Mouse (Mus musculus): ENCODE measurements around the gene Gnpat.

Gene Gnpat

DNA sequence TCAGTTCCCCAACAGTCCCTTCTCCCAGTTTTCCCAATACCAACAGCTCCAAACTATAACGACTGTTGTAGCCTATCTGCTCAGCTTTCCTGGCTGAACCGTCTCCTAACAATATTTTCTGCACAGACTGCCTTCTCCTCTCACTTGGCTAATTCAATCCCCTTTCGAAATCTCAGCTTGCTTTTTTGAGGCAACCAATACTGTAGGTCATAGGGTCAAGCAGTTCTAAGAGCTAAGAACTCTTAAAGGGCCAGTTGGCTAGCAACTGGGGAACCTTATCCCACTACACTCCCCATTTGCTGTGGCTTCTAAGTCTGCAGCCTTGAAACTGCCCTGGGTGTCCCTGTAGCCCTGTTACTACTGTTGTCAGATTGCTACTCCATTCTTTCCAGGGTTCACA is 17.7 kb upstream of the Gnpat start:
- no peak for DNase-seq

- no peak for DNase-seq
These were observed 17.3 kb upstream of the Gnpat start for GRCm38 (mm10) chr8:124845573-124845972.

- DNase-seq, result no peak
These were observed 9.3 kb upstream of the Gnpat start for GRCm38 (mm10) chr8:124853511-124853910.

GRCm38 (mm10) chr8:124859466-124859865 is 3.4 kb upstream of the Gnpat start:
- peak; percentile 29 to 54 for DNase-seq

- DNase-seq, result peak in 1 of 2 experiments; percentile 38
These were observed 2.6 kb upstream of the Gnpat start for GRCm38 (mm10) chr8:124860188-124860587.

- DNase-seq, result no peak
These were observed 387 bp downstream of the Gnpat start for GRCm38 (mm10) chr8:124863163-124863677.

DNA sequence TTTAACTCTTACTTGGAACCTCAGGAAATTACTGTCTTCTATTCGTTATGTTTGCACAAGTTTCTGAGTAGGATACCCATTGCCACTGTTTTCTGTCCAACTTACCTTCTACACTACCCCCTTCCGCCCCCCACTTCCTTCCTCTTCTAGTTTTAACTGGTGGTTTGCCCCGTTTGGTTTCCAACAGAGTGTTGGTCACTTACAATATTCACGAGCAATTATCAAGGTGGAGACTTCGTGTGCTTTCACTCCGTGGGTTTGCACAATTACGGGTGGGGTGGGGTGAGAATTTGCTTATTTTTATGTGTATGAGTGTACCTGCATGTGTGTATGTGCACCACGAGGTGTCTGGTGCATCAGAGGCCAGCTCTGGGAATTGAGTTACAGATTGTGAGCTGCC is 896 bp downstream of the Gnpat start:
- DNase-seq, result no peak

GRCm38 (mm10) chr8:124866669-124867068 is 3.8 kb downstream of the Gnpat start:
- DNase-seq, result no peak

- DNase-seq, result no peak
These were observed 4.3 kb downstream of the Gnpat start for GRCm38 (mm10) chr8:124867126-124867525.

DNA sequence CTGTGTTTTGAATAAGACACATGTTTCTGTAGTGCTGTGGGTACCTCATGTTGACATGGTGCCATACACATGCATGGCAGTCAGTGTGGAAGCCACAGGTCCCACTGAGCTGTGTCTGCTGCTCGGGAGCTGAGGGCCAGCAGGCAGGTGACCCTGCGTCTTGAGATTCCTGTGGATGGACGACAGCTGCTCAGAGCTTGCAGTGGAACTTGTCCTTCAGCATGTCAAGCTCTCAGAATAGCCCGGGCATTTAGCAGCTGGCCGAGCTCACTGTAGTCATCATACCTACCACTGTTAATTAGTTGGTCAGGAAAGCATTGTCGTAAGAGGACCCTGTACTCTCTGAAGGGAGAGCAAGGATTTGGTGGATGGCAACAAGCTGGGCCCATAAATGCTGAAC is 6.9 kb downstream of the Gnpat start:
- DNase-seq, result no peak

GRCm38 (mm10) chr8:124871474-124871873 is 8.6 kb downstream of the Gnpat start:
- DNase-seq, result no peak

GRCm38 (mm10) chr8:124872081-124872480 is 9.2 kb downstream of the Gnpat start:
- no peak for DNase-seq

- no peak for DNase-seq
These were observed 9.9 kb downstream of the Gnpat start for GRCm38 (mm10) chr8:124872690-124873089.

- no peak for DNase-seq
These were observed 15.3 kb downstream of the Gnpat start for GRCm38 (mm10) chr8:124878141-124878540.

- DNase-seq, result no peak
These were observed 16.2 kb downstream of the Gnpat start for GRCm38 (mm10) chr8:124878946-124879526.

- peak in 1 of 2 experiments; percentile 43 for DNase-seq
These were observed 25.6 kb downstream of the Gnpat start for GRCm38 (mm10) chr8:124888385-124888784.

- no peak for DNase-seq
These were observed 29.8 kb downstream of the Gnpat start for GRCm38 (mm10) chr8:124892596-124892995.

DNA sequence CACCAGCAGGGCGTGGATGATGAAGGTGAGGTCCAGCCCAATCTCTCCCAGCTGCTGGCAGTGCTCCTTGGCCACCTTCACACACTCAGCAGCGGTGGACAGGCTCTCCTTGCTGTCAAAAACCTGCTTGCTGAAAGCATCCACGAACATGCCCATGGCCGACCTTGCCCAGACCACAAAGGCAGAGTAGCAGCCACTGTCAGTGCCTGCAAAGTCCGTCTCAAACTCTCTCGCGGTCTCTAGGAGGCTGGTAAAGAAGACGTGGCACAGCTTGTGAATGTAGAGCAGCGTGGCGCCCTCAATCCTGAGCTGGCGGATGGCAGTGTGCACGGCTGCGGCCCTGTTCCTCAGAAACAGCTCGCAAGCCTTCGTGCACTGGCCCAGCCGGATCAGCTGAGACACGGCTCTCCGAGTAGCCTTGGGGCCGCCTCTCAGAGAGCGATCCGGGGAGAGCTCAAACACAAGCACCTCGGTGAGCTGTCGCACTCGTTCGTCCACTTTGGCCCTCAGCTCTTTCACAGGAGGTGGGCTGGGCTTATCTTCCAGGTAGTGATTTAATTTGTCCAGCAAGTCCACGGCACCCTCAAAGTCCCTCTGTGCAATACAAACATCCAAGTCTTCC is 33.3 kb downstream of the Gnpat start:
- DNase-seq, result no peak

DNA sequence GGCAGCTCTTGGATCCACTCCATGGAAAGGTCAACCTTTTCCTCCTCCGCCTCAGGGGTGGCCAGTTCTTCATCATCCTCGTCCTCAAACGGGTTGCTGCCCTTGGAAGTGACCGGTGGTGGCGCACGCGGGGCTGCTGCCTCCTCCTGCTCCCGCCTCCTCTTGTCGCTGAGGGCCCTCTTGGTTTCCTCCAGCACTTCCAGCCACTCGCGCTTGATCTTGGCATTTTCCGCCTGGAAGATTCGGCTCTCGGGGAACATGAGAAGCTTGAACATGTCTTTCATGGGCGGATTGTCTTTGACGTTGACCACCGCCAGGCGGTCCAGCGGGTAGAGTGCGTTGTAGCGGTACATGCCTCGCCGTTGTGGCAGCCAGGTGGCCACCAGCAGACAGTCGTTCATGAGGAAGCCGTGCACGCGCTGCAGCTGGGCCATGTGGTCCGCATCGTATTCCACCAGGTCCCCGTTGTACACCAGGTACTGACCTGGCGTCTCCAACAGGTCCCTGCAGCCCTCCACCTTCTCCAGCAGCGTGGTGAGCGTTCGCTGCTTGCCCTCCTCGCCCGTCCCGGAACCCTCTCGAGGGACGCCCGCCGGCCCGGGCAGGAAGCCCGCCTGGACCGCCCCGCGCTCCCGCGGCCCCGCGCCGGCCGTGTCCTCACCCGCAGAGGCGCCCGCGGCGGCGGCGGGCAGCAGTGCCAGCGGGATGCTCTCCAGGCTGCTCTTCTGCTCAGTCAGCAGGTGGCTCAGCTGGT is 34.0 kb downstream of the Gnpat start:
- peak; percentile 84 to 87 for DNase-seq

- DNase-seq, result peak; percentile 99
These were observed 34.8 kb downstream of the Gnpat start, which contains the start of the genes Exoc8 and Sprtn for GRCm38 (mm10) chr8:124897386-124898250. Gene Exoc8, minus strand, starts transcription at chr8:124897705. Gene Sprtn, plus strand, starts transcription at chr8:124897886.

- peak; percentile 32 to 52 for DNase-seq
These were observed 35.5 kb downstream of the Gnpat start for GRCm38 (mm10) chr8:124898251-124898905.

- no peak for DNase-seq
These were observed 40.4 kb downstream of the Gnpat start for GRCm38 (mm10) chr8:124903198-124903597.
